Mouse (Mus musculus) E14TG2a.4 (cell line): ENCODE measurements around the gene 2310057M21Rik.

Experiments
- H3K27me3 ChIP-seq: 2 replicates; pipeline ENCODE4 v1.6.1; 2014; ENCODE audit warnings: low read length, control low read depth; ENCODE audit not compliant: insufficient read depth
- H3K36me3 ChIP-seq: 2 replicates; pipeline ENCODE4 v1.6.1; 2014; ENCODE audit warnings: low read length, control low read depth; ENCODE audit not compliant: insufficient read depth
- H3K4me1 ChIP-seq: replicated peaks from 2 replicates; pipeline ENCODE4 v1.6.1; 2014; ENCODE audit warnings: low read depth, low read length, control low read depth
- H3K4me3 ChIP-seq: replicated peaks from 2 replicates; pipeline ENCODE4 v1.5.1; 2014; ENCODE audit warnings: mild to moderate bottlenecking, low read length
- H3K9me3 ChIP-seq: 2 replicates; pipeline ENCODE4 v1.6.1; 2014; ENCODE audit warnings: low read length, control low read depth
- CTCF ChIP-seq: conservative IDR thresholded peaks from 2 replicates; pipeline ENCODE4 v1.5.1; 2014; ENCODE audit warnings: low read length
- NANOG ChIP-seq: IDR thresholded peaks from 2 replicates; pipeline ENCODE4 v1.6.1; 2014; ENCODE audit warnings: borderline replicate concordance, low read length, mixed read lengths
- POU5F1 ChIP-seq: IDR thresholded peaks from 2 replicates; pipeline ENCODE4 v1.6.1; 2014; ENCODE audit warnings: low read length, borderline replicate concordance

Gene 2310057M21Rik

GRCm38 (mm10) chr7:131371470-131371860 lies 8.9 kb upstream of the 2310057M21Rik start:
- H3K36me3 ChIP-seq, result peaks cover 15% of the 10 kb centered on the region
- no peak for TF ChIP-seq NANOG
- TF ChIP-seq CTCF, result no peak
- TF ChIP-seq POU5F1, result no peak
- H3K27me3 ChIP-seq, result peaks cover 5% of the 10 kb centered on the region
- H3K4me1 ChIP-seq, result peaks cover 19% of the 10 kb centered on the region
- no peaks in the 10 kb centered on the region for H3K9me3 ChIP-seq
- peak overlapping the region; percentile 96 for H3K4me3 ChIP-seq

- peak within 1 kb of the TSS; percentile 96 for H3K4me3 ChIP-seq
- H3K27me3 ChIP-seq, result peaks cover 5% of the 10 kb centered on the region
- peaks cover 19% of the 10 kb centered on the region for H3K4me1 ChIP-seq
- peaks cover 15% of the 10 kb centered on the region for H3K36me3 ChIP-seq
- H3K9me3 ChIP-seq, result no peaks in the 10 kb centered on the region
- no peak for TF ChIP-seq NANOG
- peak; percentile 26; the same call in 1 of the 2 replicates for TF ChIP-seq CTCF
- no peak for TF ChIP-seq POU5F1
These were observed 8.3 kb upstream of the 2310057M21Rik start, which contains the start of gene Pstk for GRCm38 (mm10) chr7:131370648-131371469. Gene Pstk (plus strand): TSS chr7:131371141.

GRCm38 (mm10) chr7:131364131-131364530 lies 1.6 kb upstream of the 2310057M21Rik start:
- H3K36me3 ChIP-seq, result peaks cover 18% of the 10 kb centered on the region
- peaks cover 18% of the 10 kb centered on the region for H3K27me3 ChIP-seq
- TF ChIP-seq POU5F1, result no peak
- no peak for TF ChIP-seq NANOG
- no peak for TF ChIP-seq CTCF
- no peaks in the 10 kb centered on the region for H3K9me3 ChIP-seq
- no peak overlapping the region for H3K4me3 ChIP-seq
- H3K4me1 ChIP-seq, result peaks cover 19% of the 10 kb centered on the region

- no peak for TF ChIP-seq POU5F1
- no peak for TF ChIP-seq NANOG
- TF ChIP-seq CTCF, result no peak
- Histone ChIP-seq H3K4me3 (peak overlapping the region; percentile 96), H3K36me3 (peaks cover 37% of the 10 kb centered on the region), H3K4me1 (peaks cover 19% of the 10 kb centered on the region), H3K9me3 (no peaks in the 10 kb centered on the region), H3K27me3 (peaks cover 17% of the 10 kb centered on the region)
These were observed 317 bp downstream of the 2310057M21Rik start for GRCm38 (mm10) chr7:131362269-131362614.

- no peaks in the 10 kb centered on the region for H3K27me3 ChIP-seq
- peaks cover 84% of the 10 kb centered on the region for H3K36me3 ChIP-seq
- H3K9me3 ChIP-seq, result no peaks in the 10 kb centered on the region
- H3K4me3 ChIP-seq, result no peak overlapping the region
- peaks cover 3% of the 10 kb centered on the region for H3K4me1 ChIP-seq
- no peak for TF ChIP-seq CTCF
- TF ChIP-seq POU5F1, result no peak
- TF ChIP-seq NANOG, result no peak
These were observed 6.5 kb downstream of the 2310057M21Rik start for GRCm38 (mm10) chr7:131356105-131356504.

- Histone ChIP-seq H3K27me3 (no peaks in the 10 kb centered on the region), H3K4me1 (peaks cover 16% of the 10 kb centered on the region; the same call in 1 of the 2 replicates), H3K4me3 (no peak overlapping the region), H3K36me3 (peaks cover 80% of the 10 kb centered on the region), H3K9me3 (no peaks in the 10 kb centered on the region)
- no peak for TF ChIP-seq CTCF
- TF ChIP-seq POU5F1, result no peak
- TF ChIP-seq NANOG, result no peak
These were observed 16.6 kb downstream of the 2310057M21Rik start for GRCm38 (mm10) chr7:131345856-131346541.

GRCm38 (mm10) chr7:131337502-131338068 lies 25.0 kb downstream of the 2310057M21Rik start:
- Histone ChIP-seq H3K4me3 (no peak overlapping the region), H3K9me3 (no peaks in the 10 kb centered on the region), H3K36me3 (peaks cover 37% of the 10 kb centered on the region), H3K4me1 (peaks cover 11% of the 10 kb centered on the region), H3K27me3 (no peaks in the 10 kb centered on the region)
- TF ChIP-seq NANOG (no peak), CTCF (no peak), POU5F1 (no peak)

GRCm38 (mm10) chr7:131333564-131333963 lies 29.0 kb downstream of the 2310057M21Rik start, which contains the start of gene Fam24a:
Gene Fam24a (plus strand): TSS chr7:131333864.
- no peak within 1 kb of the TSS for H3K4me3 ChIP-seq
- H3K36me3 ChIP-seq, result 0 out of 2 replicates have a peak, but pooled peaks cover 4% of the 10 kb centered on the region
- H3K9me3 ChIP-seq, result no peaks in the 10 kb centered on the region
- TF ChIP-seq NANOG, result no peak
- no peak for TF ChIP-seq CTCF
- no peak for TF ChIP-seq POU5F1
- H3K27me3 ChIP-seq, result no peaks in the 10 kb centered on the region
- H3K4me1 ChIP-seq, result peaks cover 11% of the 10 kb centered on the region
